Mouse (Mus musculus) kidney, adult 2 months (tissue): ENCODE results near the gene Tmem132c. TPM values are rescaled to one million over a fixed set of nuclear protein-coding genes. Genes with fewer than 3 reads are reported as not detected.

Source experiments
- DNase-seq: peaks from one replicate; pipeline ENCODE4 v3.0.0; 2021
- H3K27ac ChIP-seq: fragments of 200-500 bp; 2 replicates; pipeline ENCODE4 v1.5.1; 2012; ENCODE audit warnings: low read depth, low read length, control low read depth, inconsistent platforms; ENCODE audit not compliant: insufficient read depth
- H3K27me3 ChIP-seq: fragments of 200-500 bp; replicated peaks from 2 replicates; pipeline ENCODE4 v1.6.1; 2012; ENCODE audit warnings: mild to moderate bottlenecking, moderate library complexity, low read length, inconsistent platforms; ENCODE audit not compliant: control insufficient read depth, insufficient read depth
- H3K36me3 ChIP-seq: fragments of 200-500 bp; 2 replicates; pipeline ENCODE4 v1.6.1; 2012; ENCODE audit warnings: mild to moderate bottlenecking, moderate library complexity, low read length, inconsistent platforms; ENCODE audit not compliant: control insufficient read depth, insufficient read depth
- H3K4me1 ChIP-seq: fragments of 200-500 bp; 2 replicates; pipeline ENCODE4 v1.6.1; 2011; ENCODE audit warnings: low read length; ENCODE audit not compliant: control insufficient read depth, insufficient read depth
- H3K4me3 ChIP-seq: fragments of 200-500 bp; 2 replicates; pipeline ENCODE4 v1.5.1; 2011; ENCODE audit warnings: mild to moderate bottlenecking, low read depth, low read length, control low read depth; ENCODE audit not compliant: insufficient read depth
- CTCF ChIP-seq: fragments of 200-500 bp; conservative IDR thresholded peaks from 2 replicates; pipeline ENCODE4 v1.5.1; 2011; ENCODE audit warnings: low read depth, mild to moderate bottlenecking, control low read depth, low read length, moderate library complexity, mixed read lengths; ENCODE audit not compliant: insufficient read depth, insufficient read length
- POLR2A ChIP-seq: fragments of 200-500 bp; IDR thresholded peaks from one replicate; pipeline ENCODE4 v1.6.1; 2011; ENCODE audit warnings: low read depth, low read length, control low read depth
- WGBS: fragments of 180-500 bp; shearing (Covaris S2); methylation state at CpG from one replicate; pipeline ENCODE4 v1.1.7; 2018; 5-methylcytosine and 5-hydroxymethylcytosine counted together
- polyA plus RNA-seq: library from polyadenylated mRNA; depleted of rRNA; stranded (reverse); fragments of >200 nt; gene quantifications from 2 replicates; pipeline ENCODE4 v1.2.3, GENCODE M21; 2012

Tmem132c gene
- polyA plus RNA-seq, 1 experiment: 0.17 TPM

DNA sequence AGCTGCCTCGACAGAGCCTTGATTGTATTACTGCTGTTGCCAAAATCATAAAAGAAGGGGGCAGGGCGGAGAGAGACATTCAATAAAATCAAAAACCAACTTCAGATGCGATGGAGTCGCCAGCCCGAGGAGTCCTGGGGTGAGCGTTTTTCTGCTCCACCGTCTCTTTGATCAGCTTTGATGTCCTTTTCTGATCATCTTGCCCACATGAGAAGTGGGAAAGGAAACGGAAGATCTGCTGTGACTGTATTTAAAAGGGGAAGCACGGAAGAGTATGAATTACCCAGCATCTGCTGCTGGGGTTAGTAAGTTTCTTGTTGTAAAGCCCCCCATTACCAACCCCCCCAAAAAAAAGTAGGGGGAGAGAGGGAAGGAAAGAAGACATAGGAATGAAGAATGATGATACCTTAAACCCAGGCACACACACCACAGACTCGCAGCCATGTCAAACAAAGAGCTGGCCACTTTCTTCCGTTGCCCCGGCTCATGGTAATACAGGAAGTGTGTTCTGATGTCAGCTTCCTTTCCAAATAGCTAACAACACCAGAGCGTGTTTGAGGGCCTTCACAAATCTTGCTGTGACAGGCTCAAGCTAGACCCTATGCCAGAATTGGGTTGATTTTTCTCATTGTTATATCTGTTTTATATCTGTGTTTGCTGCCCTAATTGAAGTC lies 243.3 kb downstream of the Tmem132c start:
- TF ChIP-seq CTCF (no peak), POLR2A (no peak)
- H3K36me3 ChIP-seq: no peaks in the 10 kb centered on the region
- H3K27ac ChIP-seq: no peak overlapping the region
- H3K4me1 ChIP-seq: no peaks in the 10 kb centered on the region
- H3K4me3 ChIP-seq: no peak overlapping the region
- WGBS: 10% methylated on average over 13 of the region's 13 CpGs
- no peaks in the 10 kb centered on the region for H3K27me3 ChIP-seq
- DNase-seq: no peak

GRCm38 (mm10) chr5:127487190-127487589 lies 245.6 kb downstream of the Tmem132c start:
- no peak overlapping the region for H3K27ac ChIP-seq
- H3K4me3 ChIP-seq: no peak overlapping the region
- 81% methylated on average over 6 of the region's 6 CpGs for WGBS
- no peaks in the 10 kb centered on the region for H3K27me3 ChIP-seq
- DNase-seq: no peak
- H3K36me3 ChIP-seq: no peaks in the 10 kb centered on the region
- no peaks in the 10 kb centered on the region for H3K4me1 ChIP-seq
- no peak for TF ChIP-seq POLR2A
- TF ChIP-seq CTCF: no peak

- Histone ChIP-seq H3K27me3 (no peaks in the 10 kb centered on the region), H3K4me1 (no peaks in the 10 kb centered on the region), H3K4me3 (no peak overlapping the region), H3K36me3 (no peaks in the 10 kb centered on the region), H3K27ac (no peak overlapping the region)
- DNase-seq: no peak
- WGBS: 67% methylated on average over 13 of the region's 13 CpGs
- no peak for TF ChIP-seq POLR2A
- no peak for TF ChIP-seq CTCF
These were observed 247.1 kb downstream of the Tmem132c start for GRCm38 (mm10) chr5:127488666-127489065.

DNA sequence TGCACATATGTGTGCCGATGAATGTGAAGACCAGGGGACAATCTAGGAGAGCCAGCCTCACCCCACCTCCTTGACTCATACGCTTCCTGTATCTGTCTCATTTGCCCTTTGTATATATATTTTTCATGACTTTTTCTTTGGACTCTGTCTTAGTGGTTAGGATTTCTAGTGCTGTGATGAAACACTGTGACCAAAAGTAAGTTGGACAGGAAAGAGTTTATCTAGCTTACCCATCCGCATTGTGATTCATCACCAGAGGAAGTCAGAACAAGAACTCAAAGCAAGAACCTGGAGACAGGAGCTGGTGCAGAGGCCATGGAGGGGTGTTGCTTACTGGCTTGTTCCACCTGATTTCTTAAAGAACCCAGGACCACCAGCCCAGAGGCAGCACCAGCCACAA lies 250.1 kb downstream of the Tmem132c start:
- no peak for DNase-seq
- no peak overlapping the region for H3K27ac ChIP-seq
- no peaks in the 10 kb centered on the region for H3K27me3 ChIP-seq
- H3K4me3 ChIP-seq: no peak overlapping the region
- no peak for TF ChIP-seq CTCF
- no peak for TF ChIP-seq POLR2A
- no peaks in the 10 kb centered on the region for H3K4me1 ChIP-seq
- H3K36me3 ChIP-seq: no peaks in the 10 kb centered on the region
- WGBS: 83% methylated on average over 3 of the region's 3 CpGs

GRCm38 (mm10) chr5:127496895-127497294 lies 255.3 kb downstream of the Tmem132c start:
- WGBS: 65% methylated on average over 7 of the region's 7 CpGs
- Histone ChIP-seq H3K27ac (no peak overlapping the region), H3K4me1 (no peaks in the 10 kb centered on the region), H3K27me3 (no peaks in the 10 kb centered on the region), H3K36me3 (no peaks in the 10 kb centered on the region), H3K4me3 (no peak overlapping the region)
- DNase-seq: no peak
- TF ChIP-seq CTCF (no peak), POLR2A (no peak)

DNA sequence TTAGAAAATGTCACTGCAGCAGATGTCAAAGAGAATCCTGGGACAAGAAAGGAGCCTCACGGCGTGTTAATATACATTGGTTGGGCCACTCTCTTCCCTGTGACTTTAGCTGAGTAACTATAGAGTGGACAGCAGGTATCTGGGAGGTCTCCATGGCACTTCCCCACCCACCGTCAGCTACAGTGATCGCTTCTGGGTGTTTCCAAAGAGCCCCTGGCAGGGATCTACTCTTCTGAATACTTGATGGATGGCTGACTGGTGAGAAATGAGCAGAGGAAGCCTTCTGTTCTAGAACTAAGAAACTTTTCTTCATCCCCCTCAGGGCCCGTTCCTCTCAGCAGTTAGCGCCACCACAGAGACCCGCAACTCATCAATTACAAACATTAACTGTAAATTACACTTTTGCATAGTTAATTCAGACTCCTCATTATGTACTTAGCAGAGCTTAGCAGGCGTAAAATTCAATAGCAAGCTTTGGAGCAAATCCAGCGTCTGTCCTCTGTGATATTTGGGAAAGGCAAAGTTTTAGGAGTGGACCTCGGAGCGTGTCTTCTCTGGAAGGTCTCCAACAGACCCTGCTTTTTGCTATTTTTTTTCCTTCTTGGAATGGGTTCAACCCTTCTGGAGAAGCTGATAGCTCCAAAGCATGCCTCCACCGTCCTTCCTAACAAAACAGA lies 257.7 kb downstream of the Tmem132c start:
- H3K27me3 ChIP-seq: no peaks in the 10 kb centered on the region
- no peaks in the 10 kb centered on the region for H3K4me1 ChIP-seq
- TF ChIP-seq POLR2A (no peak), CTCF (no peak)
- H3K4me3 ChIP-seq: no peak overlapping the region
- WGBS: 79% methylated on average over 12 of the region's 12 CpGs
- H3K27ac ChIP-seq: no peak overlapping the region
- H3K36me3 ChIP-seq: no peaks in the 10 kb centered on the region
- DNase-seq: no peak

GRCm38 (mm10) chr5:127502838-127503237 lies 261.2 kb downstream of the Tmem132c start:
- Histone ChIP-seq H3K36me3 (no peaks in the 10 kb centered on the region), H3K4me1 (no peaks in the 10 kb centered on the region), H3K4me3 (no peak overlapping the region), H3K27ac (no peak overlapping the region), H3K27me3 (no peaks in the 10 kb centered on the region)
- 33% methylated on average over 7 of the region's 7 CpGs for WGBS
- TF ChIP-seq CTCF: no peak
- TF ChIP-seq POLR2A: no peak
- DNase-seq: no peak
